Comparison of ENCODE assay signal across 21 mouse cellular contexts in the genomic region with DNA sequence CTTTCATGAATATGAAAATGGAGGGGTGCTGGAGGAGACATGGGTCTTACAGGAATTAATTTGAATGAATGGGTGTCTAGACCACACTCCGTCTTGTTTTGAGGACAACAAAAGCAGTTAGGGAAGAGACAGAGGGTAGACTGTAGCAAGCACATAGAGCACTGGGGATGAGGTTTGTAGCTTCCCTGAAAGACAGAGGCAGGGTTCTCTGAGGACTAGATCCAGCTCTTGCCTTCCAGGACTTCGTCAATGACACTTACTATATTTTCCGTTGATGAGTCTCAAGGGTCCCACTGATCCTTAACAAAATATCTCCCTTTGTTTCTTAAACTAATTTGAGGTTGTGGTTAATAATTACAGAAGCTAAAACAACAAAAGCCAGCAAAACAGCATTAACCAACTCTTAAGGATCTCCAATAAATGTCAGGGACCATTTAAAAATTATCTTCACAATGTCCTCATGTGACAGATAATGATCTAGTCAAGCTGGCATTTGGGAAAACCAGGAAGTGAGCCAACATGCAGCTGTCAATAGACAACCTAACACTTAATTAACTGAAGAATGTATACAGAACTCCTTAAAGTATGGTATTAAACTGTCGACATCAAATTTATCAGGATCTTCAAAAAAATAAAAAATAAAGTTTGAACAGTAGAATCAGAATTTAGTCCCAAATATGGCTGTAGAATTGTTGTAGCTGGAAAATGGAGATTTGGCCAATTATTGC.
DNase-seq lines count a peak whose midpoint lies in the region; ATAC-seq and TF ChIP-seq lines count a peak whose summit lies in the region.
"Had no signal": no experiment of that assay in that cellular context is flagged by ENCODE, and none has a peak within 500 bp of the region (broad histone marks: within the 10 kb centered on the region; RNA-seq: fewer than 3 reads in every experiment).

No protein-coding gene starts in this region.

- ATAC-seq in kidney, postnatal 0 days (replicated peaks; ENCODE audit: low FRiP score, low read depth), result no peak
- peak; percentile 96 for ATAC-seq in lung, embryonic 14.5 days (ENCODE audit: insufficient read depth)
- ATAC-seq in midbrain, embryonic 13.5 days, result no peak
- ATAC-seq: forebrain, postnatal 0 days; hindbrain, postnatal 0 days had no signal

- no peaks in the 10 kb centered on the region for H3K4me1 ChIP-seq in kidney, postnatal 0 days (replicated peaks; ENCODE audit: insufficient read depth, low read length)
- H3K4me1 ChIP-seq in lung, embryonic 14.5 days (ENCODE audit: insufficient read depth), result no peaks in the 10 kb centered on the region
- no peaks in the 10 kb centered on the region for H3K4me1 ChIP-seq in lung, adult 2 months (ENCODE audit: control insufficient read depth, insufficient read depth, low read length)
- no peaks in the 10 kb centered on the region for H3K4me1 ChIP-seq in midbrain, embryonic 13.5 days (replicated peaks)
- H3K4me1 ChIP-seq in hindbrain, embryonic 10.5 days (replicated peaks), result no peaks in the 10 kb centered on the region
- H3K4me1 ChIP-seq: embryonic facial prominence, embryonic 12.5 days; heart, embryonic 12.5 days; hindbrain, embryonic 13.5 days had no signal

- WGBS in kidney, postnatal 0 days, result 54% methylated on average over 4 of the region's 4 CpGs
- 35% methylated on average over 4 of the region's 4 CpGs for WGBS in lung, embryonic 14.5 days
- WGBS in lung, adult 2 months, result 53% methylated on average over 4 of the region's 4 CpGs
- 84% methylated on average over 4 of the region's 4 CpGs for WGBS in midbrain, embryonic 13.5 days
- WGBS in hindbrain, embryonic 10.5 days, result 84% methylated on average over 4 of the region's 4 CpGs

- no peak for TF ChIP-seq POLR2A in lung, adult 2 months (IDR thresholded peaks at IDR 0.05; ENCODE audit: borderline replicate concordance, extremely low read depth, low read depth, low read length)
- no peak for TF ChIP-seq POLR2A in brain, embryonic 14.5 days (IDR thresholded peaks at IDR 0.05; ENCODE audit: borderline replicate concordance, extremely low read depth, insufficient read depth, insufficient read length, poor library complexity, severe bottlenecking)

- H3K4me3 ChIP-seq in kidney, postnatal 0 days (replicated peaks; ENCODE audit: low read depth, low read length), result no peak overlapping the region
- no peak overlapping the region for H3K4me3 ChIP-seq in lung, embryonic 14.5 days (ENCODE audit: low read depth, low read length)
- H3K4me3 ChIP-seq in lung, adult 2 months (replicated peaks; ENCODE audit: extremely low read depth, low read depth, low read length), result no peak overlapping the region
- no peak overlapping the region for H3K4me3 ChIP-seq in midbrain, embryonic 13.5 days (replicated peaks)
- no peak overlapping the region for H3K4me3 ChIP-seq in hindbrain, embryonic 10.5 days
- H3K4me3 ChIP-seq: embryonic facial prominence, embryonic 12.5 days; heart, embryonic 12.5 days; hindbrain, embryonic 13.5 days had no signal

- H3K36me3 ChIP-seq in kidney, postnatal 0 days (ENCODE audit: insufficient read depth, low read length), result no peaks in the 10 kb centered on the region
- no peaks in the 10 kb centered on the region for H3K36me3 ChIP-seq in lung, embryonic 14.5 days (ENCODE audit: insufficient read depth)
- H3K36me3 ChIP-seq in midbrain, embryonic 13.5 days, result no peaks in the 10 kb centered on the region
- no peaks in the 10 kb centered on the region for H3K36me3 ChIP-seq in hindbrain, embryonic 10.5 days
- H3K36me3 ChIP-seq: embryonic facial prominence, embryonic 12.5 days; heart, embryonic 12.5 days; hindbrain, embryonic 13.5 days had no signal

- H3K9me3 ChIP-seq in kidney, postnatal 0 days (replicated peaks; ENCODE audit: low read length), result no peaks in the 10 kb centered on the region
- H3K9me3 ChIP-seq in lung, embryonic 14.5 days (ENCODE audit: low read depth, low read length), result no peaks in the 10 kb centered on the region
- H3K9me3 ChIP-seq in midbrain, embryonic 13.5 days, result 0 out of 2 replicates have a peak, but pooled peaks cover 4% of the 10 kb centered on the region
- H3K9me3 ChIP-seq in hindbrain, embryonic 10.5 days, result no peaks in the 10 kb centered on the region
- H3K9me3 ChIP-seq: embryonic facial prominence, embryonic 12.5 days; hindbrain, embryonic 13.5 days had no signal

- no peak overlapping the region for H3K27ac ChIP-seq in kidney, postnatal 0 days
- peak overlapping the region; percentile 71 for H3K27ac ChIP-seq in lung, embryonic 14.5 days (ENCODE audit: low read depth)
- H3K27ac ChIP-seq in midbrain, embryonic 13.5 days, result no peak overlapping the region
- no peak overlapping the region for H3K27ac ChIP-seq in hindbrain, embryonic 10.5 days
- H3K27ac ChIP-seq: embryonic facial prominence, embryonic 12.5 days; hindbrain, embryonic 13.5 days; hindbrain, postnatal 0 days had no signal

- no peak overlapping the region for H3K4me2 ChIP-seq in kidney, postnatal 0 days (ENCODE audit: low read length)
- no peak overlapping the region for H3K4me2 ChIP-seq in lung, embryonic 14.5 days
- no peak overlapping the region for H3K4me2 ChIP-seq in midbrain, embryonic 13.5 days (replicated peaks)
- H3K4me2 ChIP-seq: embryonic facial prominence, embryonic 12.5 days; heart, embryonic 12.5 days; hindbrain, embryonic 13.5 days had no signal

- H3K27me3 ChIP-seq in kidney, postnatal 0 days (ENCODE audit: insufficient read depth, low read length), result no peaks in the 10 kb centered on the region
- no peaks in the 10 kb centered on the region for H3K27me3 ChIP-seq in lung, embryonic 14.5 days (ENCODE audit: insufficient read depth, low read length)
- no peaks in the 10 kb centered on the region for H3K27me3 ChIP-seq in midbrain, embryonic 13.5 days
- no peaks in the 10 kb centered on the region for H3K27me3 ChIP-seq in hindbrain, embryonic 10.5 days (ENCODE audit: insufficient read depth, poor library complexity, severe bottlenecking)
- H3K27me3 ChIP-seq: CH12.LX; embryonic facial prominence, embryonic 12.5 days; heart, embryonic 12.5 days; hindbrain, embryonic 13.5 days had no signal

- DNase-seq in kidney, postnatal 0 days (ENCODE audit: low spot score), result peak; percentile 51
- no peak for DNase-seq in kidney, adult 18-20 months
- DNase-seq in lung, embryonic 14.5 days, result peak; percentile 90
- no peak for DNase-seq in lung, adult 2 months
- DNase-seq in MN1 (ENCODE audit: low spot score), result peak; percentile 35
- DNase-seq in brain, embryonic 14.5 days (ENCODE audit: low read depth), result peak; percentile 28
- no peak for DNase-seq in hindbrain, embryonic 10.5 days (ENCODE audit: low spot score)
- DNase-seq: adrenal gland, adult 2 months; adrenal gland, postnatal 25 days; cerebellum, adult 11-12 months; cerebellum, adult 9-10 months; cerebellum, postnatal 25 days; forebrain, postnatal 0 days; gastrocnemius, postnatal 14 days; heart, postnatal 4 days had no signal

- no peak for TF ChIP-seq CTCF in kidney, postnatal 0 days (IDR thresholded peaks at IDR 0.05; ENCODE audit: low read depth)
- no peak for TF ChIP-seq CTCF in lung, embryonic 14.5 days (IDR thresholded peaks at IDR 0.05; ENCODE audit: low read depth)
- TF ChIP-seq CTCF in lung, adult 2 months (IDR thresholded peaks at IDR 0.05; ENCODE audit: insufficient read depth, low read length), result no peak
- TF ChIP-seq CTCF in brain, embryonic 14.5 days (IDR thresholded peaks at IDR 0.05; ENCODE audit: borderline replicate concordance, extremely low read depth, insufficient read depth, insufficient read length), result no peak

- no peak overlapping the region for H3K9ac ChIP-seq in kidney, postnatal 0 days (ENCODE audit: low read depth, low read length)
- H3K9ac ChIP-seq in lung, embryonic 14.5 days, result no peak overlapping the region
- H3K9ac ChIP-seq in midbrain, embryonic 13.5 days (replicated peaks), result no peak overlapping the region
- H3K9ac ChIP-seq: embryonic facial prominence, embryonic 12.5 days; forebrain, postnatal 0 days; heart, embryonic 12.5 days; hindbrain, embryonic 13.5 days had no signal

Comparison
In these comparisons a context has a peak if more than half of its experiments do, and no peak if none do; other contexts are left out.
1. DNase-seq: peak in kidney, postnatal 0 days (single experiment), lung, embryonic 14.5 days (single experiment), MN1 (single experiment) and brain, embryonic 14.5 days (single experiment); none in kidney, adult 18-20 months (single experiment), lung, adult 2 months (single experiment) and hindbrain, embryonic 10.5 days (single experiment).